Mouse (Mus musculus) forebrain, postnatal 0 days (tissue): ENCODE measurements at regions not wholly inside any gene's neighbourhood (a gene's known extent, or its start where the extent isn't known, plus 50 kb on each side); places are given as distances from the start of the nearest gene placed in this dataset.

Experiments
- ATAC-seq: fragments of 200-750 bp; cut with Nextera tagmentation; 2 replicates; pipeline ENCODE4 v1.8.0; 2017; ENCODE audit warnings: mild to moderate bottlenecking, moderate library complexity
- DNase-seq: peaks from one replicate; pipeline ENCODE4 v3.0.0-alpha.2; 2015
- H3K27ac ChIP-seq: fragments of 300-500 bp; sonication (generic); 2 replicates; pipeline ENCODE4 v1.5.1; 2014; ENCODE audit warnings: low read depth, mild to moderate bottlenecking, antibody characterized with exemption, low read length, moderate library complexity, mixed read lengths
- H3K27me3 ChIP-seq: fragments of 300-500 bp; sonication (generic); 2 replicates; pipeline ENCODE4 v1.6.1; 2014; ENCODE audit warnings: mild to moderate bottlenecking, low read length, mixed read lengths; ENCODE audit not compliant: insufficient read depth
- H3K36me3 ChIP-seq: fragments of 300-500 bp; sonication (generic); 2 replicates; pipeline ENCODE4 v1.6.1; 2014; ENCODE audit warnings: mild to moderate bottlenecking, moderate library complexity; ENCODE audit not compliant: insufficient read depth
- H3K4me1 ChIP-seq: fragments of 300-500 bp; sonication (generic); 2 replicates; pipeline ENCODE4 v1.6.1; 2014; ENCODE audit warnings: antibody characterized with exemption; ENCODE audit not compliant: insufficient read depth
- H3K4me2 ChIP-seq: fragments of 300-500 bp; sonication (generic); 2 replicates; pipeline ENCODE4 v1.6.1; 2014; ENCODE audit warnings: low read depth, mild to moderate bottlenecking, moderate library complexity
- H3K4me3 ChIP-seq: fragments of 300-500 bp; sonication (generic); 2 replicates; pipeline ENCODE4 v1.5.1; 2014; ENCODE audit warnings: low read depth, low read length, mixed read lengths
- H3K9ac ChIP-seq: fragments of 300-500 bp; sonication (generic); 2 replicates; pipeline ENCODE4 v1.6.1; 2014; ENCODE audit warnings: mild to moderate bottlenecking
- H3K9me3 ChIP-seq: fragments of 300-500 bp; sonication (generic); 2 replicates; pipeline ENCODE4 v1.6.1; 2016; ENCODE audit warnings: low read length
- CTCF ChIP-seq: sonication (generic); IDR thresholded peaks from 2 replicates; pipeline ENCODE4 v1.5.1; 2016; ENCODE audit warnings: antibody characterized with exemption, control low read depth, low read depth
- WGBS: fragments of 180-500 bp; shearing (Covaris S2); extraction: QIAGEN DNeasy Blood & Tissue Kit; methylation state at CpG from one replicate; pipeline ENCODE4 v1.1.7; 2014; 5-methylcytosine and 5-hydroxymethylcytosine counted together

DNA sequence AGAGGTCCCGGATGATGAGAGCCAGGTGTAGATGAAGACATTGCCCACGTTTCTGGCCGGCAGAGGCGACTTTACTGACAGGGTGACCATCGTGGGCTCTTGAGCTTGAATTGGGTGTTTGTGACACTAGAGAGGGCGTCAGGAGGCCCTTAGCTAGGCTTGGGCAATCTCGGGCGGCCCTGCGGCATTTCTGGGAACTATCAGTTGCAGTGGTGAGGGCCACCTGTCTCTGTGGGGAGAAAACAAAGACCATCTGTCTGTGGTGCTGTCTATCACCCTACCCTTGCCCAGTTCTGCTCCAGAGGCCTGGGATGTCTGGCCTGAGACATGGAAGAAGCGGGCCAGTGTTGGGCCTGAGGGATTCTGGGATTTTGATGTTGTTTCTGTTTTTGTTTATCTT, 66.2 kb upstream of the Slc6a6 start:
- no peak for ATAC-seq
- peak overlapping the region; percentile 54 for H3K4me2 ChIP-seq

DNA sequence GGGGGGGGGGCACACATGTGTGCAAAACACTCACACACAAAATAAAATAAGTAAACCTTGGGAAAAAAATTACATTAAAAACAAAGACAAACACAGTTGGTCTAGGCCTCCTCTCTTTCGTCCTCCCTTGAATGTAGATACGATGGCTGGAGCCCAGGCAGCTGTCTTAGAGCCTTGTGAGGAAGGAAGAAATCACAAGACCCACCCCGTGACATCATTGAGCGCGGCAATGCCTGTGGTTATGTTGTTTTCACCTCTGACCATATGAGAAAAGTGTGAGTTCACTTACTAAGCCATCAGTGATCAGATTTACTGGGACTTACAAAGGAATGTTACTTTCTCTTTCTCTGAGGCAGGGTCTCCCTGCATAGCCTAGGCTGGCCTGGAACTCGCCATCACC, 64.8 kb upstream of the Slc6a6 start:
- no peak overlapping the region for H3K4me2 ChIP-seq
- H3K36me3 ChIP-seq, result no peaks in the 10 kb centered on the region
- peaks cover 16% of the 10 kb centered on the region for H3K4me1 ChIP-seq
- no peak overlapping the region for H3K4me3 ChIP-seq
- H3K9me3 ChIP-seq, result no peaks in the 10 kb centered on the region
- no peak for TF ChIP-seq CTCF
- ATAC-seq (no peak), DNase-seq (no peak)
- 91% methylated on average over 6 of the region's 6 CpGs for WGBS
- H3K27ac ChIP-seq, result no peak overlapping the region
- H3K27me3 ChIP-seq, result no peaks in the 10 kb centered on the region
- H3K9ac ChIP-seq, result no peak overlapping the region

More for the DNA sequence above, 66.2 kb upstream of the Slc6a6 start:
- DNase-seq, result no peak
- no peak for TF ChIP-seq CTCF
- H3K9ac ChIP-seq, result no peak overlapping the region
- H3K36me3 ChIP-seq, result no peaks in the 10 kb centered on the region
- 74% methylated on average over 10 of the region's 10 CpGs for WGBS
- H3K9me3 ChIP-seq, result no peaks in the 10 kb centered on the region
- peaks cover 16% of the 10 kb centered on the region for H3K4me1 ChIP-seq
- H3K27ac ChIP-seq, result peak overlapping the region; percentile 92; the same call in 1 of the 2 replicates
- no peaks in the 10 kb centered on the region for H3K27me3 ChIP-seq
- no peak overlapping the region for H3K4me3 ChIP-seq

DNA sequence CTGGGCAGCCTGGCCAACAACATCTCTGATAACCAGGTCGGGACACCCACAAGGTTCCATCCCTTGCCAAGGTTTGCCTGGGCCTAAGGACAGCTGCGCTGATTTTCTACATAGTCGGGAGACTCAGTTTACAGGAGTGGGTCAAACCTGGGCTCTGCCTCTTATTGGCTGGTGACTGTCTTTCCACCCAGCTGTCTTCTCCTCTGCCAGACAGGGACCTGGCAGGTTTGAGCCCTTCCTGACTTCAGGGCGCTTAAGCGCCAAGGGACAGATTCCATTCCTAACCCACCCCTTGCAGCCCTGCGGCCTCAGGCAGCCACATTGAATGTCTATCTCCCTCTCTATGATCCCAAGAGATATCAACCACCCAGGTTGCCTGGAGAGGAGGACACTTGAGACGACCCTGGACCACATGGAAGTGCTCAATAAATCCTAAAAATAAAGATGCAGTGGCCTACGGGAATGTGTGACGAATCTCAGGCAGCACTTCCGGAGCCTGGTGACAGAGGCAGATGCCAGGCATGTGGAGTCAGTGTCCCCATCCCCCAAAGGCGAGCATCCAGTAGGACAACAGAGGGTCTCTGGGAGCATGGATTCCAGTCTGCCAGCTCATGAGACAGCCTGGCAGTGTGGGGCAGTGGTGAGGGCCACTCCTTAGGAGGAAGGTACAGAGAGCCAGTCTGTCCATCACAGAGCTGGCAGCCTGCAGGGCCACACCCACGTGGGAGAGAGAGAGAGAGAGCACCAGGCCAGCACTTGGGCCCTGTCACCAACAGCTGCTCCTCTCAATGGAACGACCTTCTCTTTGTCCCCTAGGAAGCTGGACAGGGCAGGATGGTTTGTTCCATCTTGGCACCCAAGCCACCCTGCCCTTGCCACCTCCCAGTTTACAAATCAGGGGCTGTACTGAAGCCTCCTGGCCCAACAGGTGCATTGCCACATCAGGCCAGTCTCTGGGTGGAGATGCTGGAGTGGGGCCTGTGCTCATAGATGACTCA, 63.8 kb upstream of the Slc6a6 start:
- ATAC-seq, result no peak
- H3K27me3 ChIP-seq, result no peaks in the 10 kb centered on the region
- no peak overlapping the region for H3K4me2 ChIP-seq
- H3K27ac ChIP-seq, result no peak overlapping the region
- H3K9me3 ChIP-seq, result no peaks in the 10 kb centered on the region
- no peak for DNase-seq
- 75% methylated on average over 13 of the region's 13 CpGs for WGBS
- no peak overlapping the region for H3K9ac ChIP-seq
- H3K4me1 ChIP-seq, result peaks cover 16% of the 10 kb centered on the region
- no peaks in the 10 kb centered on the region for H3K36me3 ChIP-seq
- H3K4me3 ChIP-seq, result no peak overlapping the region
- no peak for TF ChIP-seq CTCF

DNA sequence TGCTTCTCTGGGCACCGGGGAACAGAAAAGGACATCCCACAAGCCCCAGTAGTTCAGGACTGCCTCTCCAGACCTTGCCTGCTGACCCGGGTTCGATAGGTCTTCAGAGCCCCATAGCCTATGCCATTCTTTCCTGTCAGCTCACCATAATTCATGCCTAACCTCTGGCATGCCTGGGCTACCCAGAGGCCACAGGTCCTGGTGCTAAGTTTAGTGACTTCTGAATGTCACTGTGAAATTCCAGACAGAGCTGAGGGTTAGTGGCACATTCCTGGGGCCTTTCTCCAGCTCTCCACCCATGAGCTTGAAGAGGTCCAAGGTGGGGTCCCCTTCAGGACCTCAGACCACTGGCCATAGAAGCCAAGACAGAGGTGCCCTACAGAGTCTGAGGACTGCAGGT, 62.4 kb upstream of the Slc6a6 start:
- Histone ChIP-seq H3K27ac (no peak overlapping the region), H3K4me1 (peaks cover 11% of the 10 kb centered on the region), H3K27me3 (no peaks in the 10 kb centered on the region), H3K4me3 (no peak overlapping the region), H3K9me3 (no peaks in the 10 kb centered on the region), H3K9ac (no peak overlapping the region), H3K36me3 (no peaks in the 10 kb centered on the region), H3K4me2 (no peak overlapping the region)
- 95% methylated on average over 3 of the region's 3 CpGs for WGBS
- DNase-seq (no peak), ATAC-seq (no peak)
- TF ChIP-seq CTCF, result no peak

DNA sequence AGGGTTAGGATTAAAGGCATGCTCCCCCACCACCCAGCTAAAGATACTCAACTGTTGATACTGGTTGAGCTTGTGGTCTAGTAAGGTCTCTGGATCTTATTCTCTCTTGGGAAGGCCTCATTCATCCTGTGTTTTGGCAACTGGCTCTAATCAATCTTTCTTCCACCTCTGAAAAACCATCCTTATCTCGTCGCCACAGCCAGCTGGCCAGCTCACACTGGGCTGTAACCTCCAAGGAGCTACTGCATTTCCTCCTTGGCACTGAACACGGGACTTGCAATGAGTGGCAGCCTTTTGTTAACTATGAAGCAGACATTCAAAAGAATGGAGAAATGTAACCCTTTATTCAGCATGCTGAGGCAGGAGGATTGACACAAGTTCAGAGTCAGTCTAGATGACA, 61.4 kb upstream of the Slc6a6 start:
- 72% methylated on average over 3 of the region's 3 CpGs for WGBS
- ATAC-seq, result no peak
- Histone ChIP-seq H3K4me3 (no peak overlapping the region), H3K27ac (no peak overlapping the region), H3K9me3 (no peaks in the 10 kb centered on the region), H3K4me2 (no peak overlapping the region), H3K36me3 (no peaks in the 10 kb centered on the region), H3K4me1 (peaks cover 3% of the 10 kb centered on the region; the same call in 1 of the 2 replicates), H3K27me3 (no peaks in the 10 kb centered on the region), H3K9ac (no peak overlapping the region)
- no peak for TF ChIP-seq CTCF
- DNase-seq, result no peak

DNA sequence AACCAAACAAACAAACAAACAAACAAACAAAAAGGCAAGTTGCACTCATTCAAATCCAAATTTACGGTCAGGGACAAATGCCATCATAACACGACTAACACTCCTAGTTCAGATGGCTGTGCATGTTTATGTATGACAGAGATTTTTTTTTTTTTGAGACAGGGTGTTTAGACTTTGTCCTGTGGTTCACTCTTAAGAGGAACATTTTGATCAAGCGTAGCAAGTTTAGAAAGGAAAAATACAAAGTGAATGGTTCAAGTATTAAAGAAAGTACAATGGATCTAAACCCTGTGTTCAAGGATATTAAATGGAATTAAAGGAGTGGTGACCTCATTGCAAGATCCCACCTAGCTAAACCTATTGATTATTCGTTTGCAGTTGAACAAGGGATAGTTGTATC, 60.2 kb upstream of the Slc6a6 start:
- no peak for TF ChIP-seq CTCF
- no peak for DNase-seq
- 87% methylated on average over 4 of the region's 4 CpGs for WGBS

DNA sequence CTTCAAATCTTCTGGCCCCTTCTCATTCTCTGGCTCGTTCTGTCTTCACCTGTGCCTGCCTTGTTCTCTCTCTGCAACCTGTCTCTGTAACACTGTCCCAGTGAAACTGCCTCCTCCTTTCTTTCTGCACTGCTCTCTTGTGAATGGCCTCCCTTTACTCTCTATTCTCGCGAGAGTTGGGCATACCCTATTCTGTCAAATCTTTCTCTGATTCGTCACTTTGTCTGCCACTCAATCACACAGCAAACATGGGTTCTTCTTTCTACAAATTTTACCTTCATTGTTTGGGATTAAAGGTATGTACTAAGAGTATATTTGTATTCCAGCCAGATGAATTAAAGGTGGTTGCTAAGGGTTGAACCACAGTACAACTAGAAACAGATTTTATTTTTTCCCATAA, 54.6 kb upstream of the Slc6a6 start:
- Histone ChIP-seq H3K4me1 (no peaks in the 10 kb centered on the region), H3K9me3 (no peaks in the 10 kb centered on the region), H3K9ac (no peak overlapping the region), H3K4me3 (no peak overlapping the region), H3K4me2 (no peak overlapping the region), H3K27me3 (no peaks in the 10 kb centered on the region), H3K27ac (no peak overlapping the region), H3K36me3 (no peaks in the 10 kb centered on the region)
- ATAC-seq (no peak), DNase-seq (no peak)
- WGBS, result 88% methylated on average over 4 of the region's 4 CpGs
- no peak for TF ChIP-seq CTCF

More for the DNA sequence above, 60.2 kb upstream of the Slc6a6 start:
- Histone ChIP-seq H3K4me1 (no peaks in the 10 kb centered on the region), H3K9me3 (no peaks in the 10 kb centered on the region), H3K27me3 (no peaks in the 10 kb centered on the region), H3K36me3 (no peaks in the 10 kb centered on the region), H3K4me3 (no peak overlapping the region), H3K4me2 (no peak overlapping the region), H3K9ac (no peak overlapping the region), H3K27ac (no peak overlapping the region)
- no peak for ATAC-seq
